Mouse (Mus musculus): Measurements from ENCODE around the gene Reg4. TPM values are rescaled to one million over a fixed set of nuclear protein-coding genes. Genes with fewer than 3 reads are reported as not detected.

Reg4 gene
- total RNA-seq (2021), result not detected
- long read RNA-seq, experiment 1, result 0 reads
- long read RNA-seq, experiment 2, result 0 reads

DNA sequence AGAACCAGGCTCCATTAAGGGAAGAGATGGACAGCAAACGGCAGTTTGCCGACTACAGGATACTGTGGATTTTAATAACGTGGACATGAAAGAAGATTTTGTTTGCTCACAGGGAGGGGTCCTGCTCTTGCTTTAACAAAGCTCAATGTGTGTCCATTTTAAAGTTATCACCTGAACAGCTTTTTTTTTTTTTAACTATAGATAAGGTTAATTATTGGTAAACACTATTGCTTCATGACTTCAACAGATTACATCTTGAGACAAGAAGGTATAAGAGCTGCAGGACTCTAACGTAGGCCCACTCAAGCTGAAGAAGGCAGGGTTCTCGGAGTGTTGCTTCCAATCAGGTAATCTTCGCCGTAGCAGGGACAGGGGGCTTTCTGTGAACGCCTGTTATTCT, at the start of gene Reg4:
TSS of gene Reg4 (plus strand) at position 301 of the 400 bp plus-strand sequence.
- intact Hi-C loops (cut with DNase I), result loop anchor here (10.0 kb wide), 1 partner anchor 213 kb away; no protein-coding TSS in a partner anchor
- DNase-seq, result no peak

DNA sequence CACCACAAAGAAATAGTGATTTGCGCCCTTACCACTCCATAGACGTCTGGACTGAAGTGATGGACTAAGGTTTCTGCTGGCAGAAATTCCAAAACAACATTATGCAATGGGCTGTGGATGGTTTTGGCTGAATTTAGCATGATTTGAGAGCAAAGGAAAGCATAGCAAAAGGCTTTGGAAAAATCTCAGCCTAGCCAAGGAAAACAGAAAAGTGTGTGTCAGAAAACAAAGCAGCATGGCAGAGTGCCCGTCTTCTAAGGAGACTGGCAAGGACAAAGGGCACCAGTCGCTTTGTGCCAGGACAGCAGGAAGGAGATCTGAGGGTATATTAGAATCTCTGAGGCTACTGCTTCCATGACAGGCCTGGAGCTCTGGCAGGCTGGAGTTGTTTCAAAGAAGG, 43.6 kb upstream of the Reg4 start:
- intact Hi-C loops (cut with DNase I), result no loop called here
- no peak for DNase-seq

DNA sequence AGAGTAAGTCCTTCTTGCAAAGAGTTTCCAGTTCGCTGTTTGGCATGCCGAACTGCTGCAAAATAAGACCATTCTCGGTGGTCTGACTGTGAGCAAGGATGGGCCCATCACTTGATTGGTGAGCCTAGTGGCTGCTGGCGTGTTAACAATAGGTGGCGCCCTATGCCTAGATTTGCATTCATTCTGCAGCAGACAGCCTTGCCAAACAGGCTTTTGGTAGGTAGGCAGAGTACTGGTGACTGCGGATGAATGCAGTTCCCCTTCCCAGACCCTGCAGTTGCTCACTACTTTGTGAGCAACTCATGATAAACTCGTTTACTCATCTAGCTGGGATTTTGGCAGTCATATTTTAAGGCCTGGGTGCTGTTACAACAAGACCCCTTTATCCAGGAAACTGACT, 41.2 kb upstream of the Reg4 start:
- no peak for DNase-seq
- intact Hi-C loops (cut with DNase I), result no loop called here

DNA sequence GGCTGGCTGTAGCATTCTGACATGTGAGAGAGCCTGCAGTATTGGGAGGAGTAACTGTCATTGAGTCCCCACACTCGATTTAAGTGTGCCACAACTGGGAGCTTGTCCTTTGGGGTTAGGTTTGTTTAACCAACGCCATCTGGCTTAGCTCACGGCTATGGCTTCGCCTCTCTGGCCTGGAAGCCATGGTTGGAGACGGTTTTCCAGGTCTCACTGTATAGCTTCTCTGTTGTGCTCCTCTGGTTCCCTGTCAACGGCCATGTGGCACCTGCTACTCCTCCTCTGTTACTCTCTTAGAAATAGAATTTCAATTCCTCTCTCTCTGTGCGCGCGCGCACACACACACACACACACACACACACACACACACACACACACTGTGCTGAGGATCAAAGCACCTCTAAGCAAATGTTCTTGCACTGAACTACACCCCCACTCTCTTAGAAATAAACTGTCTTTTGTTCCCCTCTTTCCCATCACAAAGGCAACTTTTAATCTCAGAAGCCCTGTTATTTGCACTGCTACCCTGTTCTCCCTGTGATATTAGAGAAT, 36.7 kb upstream of the Reg4 start:
- no peak for DNase-seq
- intact Hi-C loops (cut with DNase I), result no loop called here

DNA sequence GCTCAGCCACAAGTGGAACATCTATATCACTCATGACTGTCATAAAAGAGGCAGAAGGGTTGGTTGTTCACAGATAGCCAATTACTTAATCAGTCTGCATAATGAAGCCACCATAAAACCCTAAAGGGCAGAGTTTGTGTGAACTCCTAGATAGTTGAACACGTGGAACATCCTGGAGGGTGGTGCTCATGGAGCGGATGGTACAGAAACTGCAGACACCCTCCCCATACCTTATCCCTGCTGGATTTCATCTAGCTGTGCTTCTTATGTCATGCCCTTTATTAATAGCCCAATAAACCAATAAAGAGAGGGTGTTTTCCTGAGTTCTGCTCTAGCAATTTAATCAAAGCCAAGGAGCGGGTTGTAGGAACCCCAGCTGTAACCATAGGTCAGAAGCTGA, 34.2 kb upstream of the Reg4 start:
- intact Hi-C loops (cut with DNase I), result no loop called here
- DNase-seq, result no peak

DNA sequence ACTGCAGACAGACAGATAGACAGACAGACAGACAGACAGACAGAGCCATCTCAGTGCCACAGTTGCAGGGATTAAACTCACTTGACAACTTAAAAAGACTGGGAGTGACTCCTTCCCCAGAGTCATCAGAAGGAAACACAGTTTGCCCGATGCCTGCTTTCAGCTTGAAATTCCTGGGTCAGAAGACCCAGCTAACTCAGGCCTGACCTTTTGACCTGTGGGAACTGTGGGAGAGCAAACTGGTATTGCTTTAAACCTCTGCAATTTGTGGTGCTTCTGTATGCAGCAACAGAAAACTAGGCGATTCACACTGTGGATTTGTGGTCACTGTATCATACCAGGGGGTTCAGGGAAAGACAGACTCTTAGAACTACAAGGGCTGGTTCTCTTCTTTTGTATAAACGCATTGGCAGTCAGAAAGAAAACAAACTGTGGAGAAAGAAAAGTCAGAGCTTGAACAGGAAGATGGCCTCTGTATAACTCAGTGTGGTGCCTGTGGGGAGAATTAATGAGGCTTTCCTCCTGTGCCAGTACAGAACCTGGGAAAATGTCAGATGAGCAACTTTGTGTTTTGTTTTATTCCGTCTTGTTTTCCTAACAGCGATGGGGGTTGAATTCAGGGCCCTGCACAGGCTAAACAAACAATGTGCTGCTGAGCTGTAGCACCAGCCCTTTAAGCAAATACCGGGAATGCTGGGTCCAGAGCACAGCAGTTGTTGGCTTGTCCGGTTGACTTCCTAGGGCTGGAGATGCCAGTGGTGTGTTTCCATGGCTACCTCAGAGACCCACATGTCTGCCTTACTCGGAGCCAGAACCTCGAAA, 24.0 kb upstream of the Reg4 start:
- DNase-seq, result no peak
- intact Hi-C loops (cut with DNase I), result no loop called here

DNA sequence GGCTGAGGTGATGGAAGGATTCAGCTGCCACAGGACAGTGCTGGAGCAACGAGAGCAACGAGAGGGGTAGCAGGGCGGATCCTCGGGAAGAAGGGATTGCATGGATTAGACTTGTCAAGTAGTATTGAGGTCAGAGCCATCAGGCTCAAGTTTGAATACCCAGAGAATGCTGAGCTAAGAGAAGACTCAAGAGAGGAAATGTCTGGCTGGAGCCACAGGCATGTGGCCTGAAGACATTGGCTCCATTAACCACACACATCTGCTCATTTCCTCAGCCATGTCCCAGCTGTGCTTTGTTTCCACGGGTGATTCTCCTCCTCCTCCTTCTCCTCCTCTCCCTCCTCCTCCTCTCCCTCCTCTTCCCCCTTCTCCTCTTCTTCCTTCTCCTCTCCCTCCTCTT, 22.2 kb upstream of the Reg4 start:
- intact Hi-C loops (cut with DNase I), result no loop called here
- no peak for DNase-seq

DNA sequence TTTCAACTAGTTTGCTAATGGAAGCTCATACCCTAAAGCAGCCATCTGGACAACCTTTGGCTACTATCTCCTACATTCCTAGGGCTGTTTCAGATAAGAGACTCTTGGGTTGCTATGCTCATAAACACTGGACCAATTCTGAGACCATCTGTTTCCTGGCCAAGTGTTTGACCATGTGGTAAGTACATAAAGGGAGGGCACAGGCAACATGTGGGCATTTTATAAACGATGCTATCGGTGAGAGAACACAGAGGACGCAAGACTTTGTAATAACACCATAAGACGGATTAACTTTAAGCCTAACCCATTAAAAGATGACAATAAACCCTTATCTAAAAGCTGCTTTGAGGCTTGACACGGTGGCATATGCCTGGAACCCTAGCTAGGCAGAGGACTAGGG, 18.7 kb upstream of the Reg4 start:
- intact Hi-C loops (cut with DNase I), result no loop called here
- DNase-seq, result no peak

DNA sequence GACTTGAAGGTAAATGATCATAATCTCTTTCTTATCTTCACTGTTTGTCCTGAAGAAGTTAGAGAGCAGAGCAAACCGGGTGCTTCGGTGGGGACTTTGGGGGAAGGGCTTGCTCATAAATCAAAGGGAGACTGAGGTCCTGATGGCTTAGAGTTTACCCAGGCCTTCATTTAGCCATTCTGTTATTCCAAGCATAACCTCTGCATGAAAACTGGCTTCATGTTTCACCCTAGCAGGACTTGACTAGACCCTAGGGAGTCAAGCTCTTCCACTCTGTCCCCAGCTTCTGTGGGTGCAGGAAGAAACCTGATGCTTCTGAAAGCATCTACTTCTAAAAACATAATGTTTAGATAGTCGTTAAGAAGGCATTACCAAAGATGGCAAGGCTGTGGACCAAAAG, 15.0 kb upstream of the Reg4 start:
- no peak for DNase-seq
- intact Hi-C loops (cut with DNase I), result no loop called here

DNA sequence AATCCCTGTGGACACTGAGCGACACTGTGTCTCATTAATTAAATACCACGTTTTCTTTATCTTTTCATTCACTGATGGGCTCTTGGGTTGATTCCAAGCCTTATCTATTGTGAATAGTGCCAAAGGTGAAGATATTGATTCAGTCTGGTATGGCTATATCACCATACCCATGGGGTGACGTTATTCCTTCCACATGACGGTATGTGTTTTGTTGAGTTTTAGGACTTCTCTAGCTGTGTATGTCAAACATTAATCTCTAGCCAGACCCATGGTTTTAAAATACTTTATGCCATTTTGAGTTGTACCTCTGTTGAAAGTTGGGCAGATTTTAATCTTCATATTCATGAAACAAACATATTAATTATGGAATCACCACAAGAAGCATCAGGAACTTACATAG, 12.8 kb upstream of the Reg4 start:
- intact Hi-C loops (cut with DNase I), result no loop called here
- no peak for DNase-seq

DNA sequence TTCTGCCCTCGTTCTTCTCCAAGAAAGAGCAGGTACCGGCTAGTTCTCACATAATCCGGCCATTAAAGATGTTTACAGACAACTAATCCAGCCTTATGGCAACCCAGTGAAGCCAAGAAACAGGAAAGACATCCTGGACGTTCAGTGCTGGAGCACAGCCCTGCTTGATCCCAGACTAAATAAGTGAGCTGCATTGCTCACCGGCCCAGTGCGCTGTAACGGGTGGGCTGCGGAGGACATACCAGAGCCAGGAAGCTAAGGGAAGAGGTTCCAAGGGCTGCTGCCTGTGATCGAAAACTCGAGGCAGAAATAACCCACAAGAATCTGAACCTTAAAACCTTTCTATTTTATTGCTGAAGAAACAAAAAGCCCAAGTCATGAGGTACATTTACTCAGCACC, 11.1 kb upstream of the Reg4 start:
- no peak for DNase-seq
- intact Hi-C loops (cut with DNase I), result no loop called here

DNA sequence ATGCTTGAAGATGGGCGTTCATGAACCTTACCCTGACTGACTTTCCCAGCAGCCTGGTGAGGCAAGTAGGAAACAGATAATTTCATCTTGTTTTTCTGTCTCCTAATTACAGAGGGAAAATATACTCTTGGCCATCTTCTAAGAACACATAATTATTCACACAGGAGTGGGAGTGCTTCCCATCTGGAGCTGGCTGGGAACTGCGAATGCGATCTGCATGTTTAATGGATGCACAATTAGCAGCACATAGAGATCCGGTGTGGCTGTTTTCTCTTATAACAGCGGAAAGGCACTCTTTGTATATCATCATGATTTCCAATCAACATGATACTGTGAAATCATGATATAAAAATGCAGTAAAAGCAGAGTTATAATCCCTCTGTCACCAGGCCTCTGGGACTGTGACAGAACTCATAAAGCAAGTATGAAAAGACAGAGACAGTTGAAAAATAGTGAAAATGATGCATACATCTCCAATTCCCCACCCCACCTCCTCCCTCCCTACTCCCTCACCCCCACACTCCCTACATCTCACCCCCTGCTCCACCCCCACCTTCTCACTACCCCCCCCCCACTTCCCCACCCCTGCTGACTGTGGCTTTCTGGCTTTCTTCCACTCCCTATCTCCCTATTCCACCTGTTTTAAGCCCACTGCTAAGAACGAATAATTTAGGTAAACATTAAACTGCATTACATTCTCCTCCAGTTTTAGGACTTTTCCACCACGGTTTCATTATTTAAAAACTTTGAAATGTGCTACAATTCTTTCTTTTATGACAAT, 10.5 kb upstream of the Reg4 start:
- DNase-seq, result no peak
- intact Hi-C loops (cut with DNase I), result no loop called here

DNA sequence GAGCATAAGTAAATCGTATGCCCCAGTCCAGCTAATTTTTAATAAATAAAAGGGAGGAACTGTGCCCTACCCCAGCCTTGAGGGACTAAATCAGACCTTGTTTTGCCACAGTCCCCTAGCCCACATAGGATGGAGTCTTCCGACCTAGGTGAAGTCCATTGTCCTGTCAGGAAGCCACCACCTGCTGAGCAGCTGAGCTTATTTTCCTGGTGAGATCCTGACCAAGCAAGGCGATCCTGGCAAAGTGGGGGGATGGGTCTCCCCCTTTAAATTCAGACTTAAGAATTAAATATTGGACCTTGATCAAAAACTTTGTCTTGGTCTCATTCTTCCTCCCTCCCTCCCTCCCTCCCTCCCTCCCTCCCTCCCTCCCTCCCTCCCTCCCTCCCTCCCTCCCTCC, 5.7 kb upstream of the Reg4 start:
- DNase-seq, result no peak
- intact Hi-C loops (cut with DNase I), result no loop called here

DNA sequence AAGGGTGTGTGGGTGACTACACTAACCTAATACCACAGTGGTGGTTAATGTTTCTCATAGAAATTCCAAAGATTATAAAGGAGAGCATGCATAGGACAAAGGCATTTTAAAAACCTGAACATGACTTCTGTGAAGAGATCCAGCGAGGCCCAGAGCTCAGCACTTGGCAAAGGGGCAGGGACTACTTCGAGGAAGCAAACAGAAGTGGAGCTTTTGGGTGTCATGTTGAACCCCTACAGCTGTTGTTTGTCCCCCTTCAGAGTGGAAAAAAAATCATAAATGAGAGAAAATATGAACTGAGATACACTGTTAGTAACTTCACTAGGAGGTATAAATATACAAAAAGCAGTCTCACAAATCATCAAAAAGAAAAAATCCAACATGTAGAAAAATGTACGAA, 1.3 kb downstream of the Reg4 start:
- intact Hi-C loops (cut with DNase I), result loop anchor here (10.0 kb wide), 1 partner anchor 212 kb away; no protein-coding TSS in a partner anchor
- DNase-seq, result no peak

DNA sequence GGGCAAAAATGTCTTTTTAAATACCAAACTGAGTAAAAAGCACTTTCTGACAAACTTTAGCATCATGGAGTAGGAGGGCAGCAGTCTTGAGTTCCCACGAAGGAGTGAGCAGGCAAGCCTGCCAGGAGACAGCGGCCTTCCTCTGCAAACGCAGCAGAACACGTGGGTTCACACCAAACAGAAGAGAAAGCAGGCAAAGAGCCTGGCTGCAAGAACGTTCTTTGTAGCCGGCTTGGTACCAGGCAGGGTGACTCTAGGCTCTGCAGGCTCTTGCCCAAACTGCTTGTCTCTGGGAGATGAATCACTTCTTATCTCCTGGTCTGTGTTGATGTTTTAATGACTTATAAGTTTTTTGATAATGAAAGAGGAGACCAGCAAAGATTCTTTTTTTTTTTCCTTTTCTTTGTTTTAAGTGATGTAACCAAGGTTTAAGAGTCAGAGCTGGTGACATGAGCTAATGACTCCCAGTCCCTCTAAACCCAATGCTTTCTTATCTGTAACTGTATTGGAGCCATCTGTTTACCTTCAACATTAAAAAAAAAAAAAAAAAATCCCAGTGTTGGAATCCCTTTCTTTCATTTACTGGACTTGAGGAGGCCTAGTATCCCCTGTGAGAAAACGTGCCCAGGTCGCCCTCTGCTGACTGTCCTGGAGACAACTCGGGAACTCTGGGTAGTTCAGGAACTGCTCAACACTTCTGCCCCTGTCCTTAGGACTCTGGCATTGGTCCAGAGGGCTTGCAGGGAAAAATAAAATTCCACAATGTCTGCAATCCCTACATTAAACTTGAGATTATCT, 2.0 kb downstream of the Reg4 start:
- intact Hi-C loops (cut with DNase I), result loop anchor here (2.0 to 10.0 kb wide), 2 partner anchors 211 to 295 kb away; no protein-coding TSS in a partner anchor
- peak; percentile 33 to 60 for DNase-seq

DNA sequence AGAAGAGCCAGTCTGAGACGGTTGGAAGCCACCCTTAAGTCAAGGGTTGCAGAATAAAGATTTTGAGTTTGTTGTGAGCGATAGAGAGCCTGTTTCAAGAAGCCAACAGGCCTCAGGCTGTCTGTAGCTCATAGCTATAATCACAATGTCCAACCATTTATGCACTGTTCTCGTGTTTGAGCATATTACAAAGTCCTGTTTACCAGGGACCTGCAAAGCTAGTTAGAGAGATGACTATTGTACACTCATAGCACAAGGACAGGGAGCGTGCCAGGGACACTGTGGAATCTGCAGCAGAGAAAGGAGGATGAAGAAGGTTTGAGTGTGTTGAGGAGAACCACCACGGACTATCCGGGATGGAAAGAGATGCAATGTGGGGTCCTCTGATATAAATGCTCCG, 3.0 kb downstream of the Reg4 start:
- intact Hi-C loops (cut with DNase I), result loop anchor here (2.0 to 10.0 kb wide), 3 partner anchors 87 to 296 kb away; no protein-coding TSS in a partner anchor
- no peak for DNase-seq

DNA sequence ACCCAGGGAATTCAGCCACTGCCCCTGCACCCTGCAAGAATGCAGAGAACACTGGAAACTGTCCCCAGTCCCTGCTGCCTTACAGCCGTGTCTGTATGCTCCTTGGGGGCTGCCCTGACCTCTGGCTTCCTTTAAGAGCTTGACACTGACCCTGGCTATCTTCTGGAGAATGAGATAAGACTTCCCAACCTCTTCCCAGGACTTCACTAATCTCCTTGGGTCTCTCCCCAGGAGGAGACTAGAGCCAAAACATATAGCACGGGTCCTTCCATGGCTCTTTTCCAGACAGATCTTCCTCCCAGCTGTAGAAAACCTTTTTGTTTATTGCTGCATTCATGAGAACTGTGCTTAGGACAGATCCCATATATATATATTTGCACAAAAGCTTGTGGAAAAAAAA, 3.8 kb downstream of the Reg4 start:
- no peak for DNase-seq
- intact Hi-C loops (cut with DNase I), result loop anchor here (2.0 to 10.0 kb wide), 3 partner anchors 87 to 297 kb away; no protein-coding TSS in a partner anchor

DNA sequence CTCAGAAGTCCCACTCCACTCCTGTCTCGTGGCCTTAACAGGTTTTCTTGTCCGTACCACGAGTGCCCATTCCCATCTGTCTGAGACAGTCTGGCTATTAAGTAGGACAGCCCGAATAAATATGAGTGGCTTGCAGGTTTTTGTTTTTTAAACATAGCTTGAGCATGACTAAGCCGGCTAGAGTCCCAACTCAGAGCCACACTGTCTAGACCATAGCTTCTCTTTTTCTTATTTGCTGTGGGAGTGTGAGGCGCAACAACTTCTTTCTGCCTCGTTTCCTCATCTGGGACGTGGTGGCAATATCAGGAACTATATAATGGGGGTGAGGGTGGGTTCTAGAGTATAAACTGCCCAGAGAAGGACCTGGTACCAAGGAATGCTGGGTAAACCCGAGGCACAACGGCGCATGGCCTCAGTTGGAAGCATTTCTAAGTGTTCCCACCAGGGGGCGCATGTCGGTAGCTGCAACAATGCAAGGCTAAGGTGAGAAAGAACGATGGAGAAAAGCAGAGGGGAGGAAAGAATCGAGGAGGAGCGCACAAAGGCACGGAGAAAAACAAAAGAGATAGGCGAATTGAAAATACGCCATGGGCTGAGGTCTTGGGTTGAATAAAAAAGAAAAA, 5.1 kb downstream of the Reg4 start:
- intact Hi-C loops (cut with DNase I), result loop anchor here (5.0 to 10.0 kb wide), 2 partner anchors 85 to 208 kb away; no protein-coding TSS in a partner anchor
- DNase-seq, result peak; percentile 60 to 70

DNA sequence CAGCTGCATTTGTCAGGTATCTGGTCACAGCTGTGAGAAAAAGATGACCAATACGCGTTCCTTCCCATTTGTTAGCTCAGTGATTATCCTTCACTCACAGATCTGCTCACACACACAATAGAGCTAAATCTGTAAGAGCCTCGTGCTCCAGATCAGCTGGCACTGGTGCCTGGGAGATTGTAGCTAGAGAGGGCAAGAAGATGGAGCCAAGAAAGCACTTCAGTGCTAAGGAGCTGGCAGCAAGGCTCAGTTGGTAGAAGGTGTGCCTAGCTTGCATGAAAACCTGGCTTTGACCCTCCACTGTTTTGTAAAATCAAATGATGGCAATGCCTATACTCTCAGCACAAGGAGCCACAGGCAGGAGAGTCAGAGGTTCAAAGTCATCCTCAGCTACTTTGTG, 5.8 kb downstream of the Reg4 start:
- intact Hi-C loops (cut with DNase I), result loop anchor here (5.0 to 10.0 kb wide), 2 partner anchors 85 to 207 kb away; no protein-coding TSS in a partner anchor
- no peak for DNase-seq

DNA sequence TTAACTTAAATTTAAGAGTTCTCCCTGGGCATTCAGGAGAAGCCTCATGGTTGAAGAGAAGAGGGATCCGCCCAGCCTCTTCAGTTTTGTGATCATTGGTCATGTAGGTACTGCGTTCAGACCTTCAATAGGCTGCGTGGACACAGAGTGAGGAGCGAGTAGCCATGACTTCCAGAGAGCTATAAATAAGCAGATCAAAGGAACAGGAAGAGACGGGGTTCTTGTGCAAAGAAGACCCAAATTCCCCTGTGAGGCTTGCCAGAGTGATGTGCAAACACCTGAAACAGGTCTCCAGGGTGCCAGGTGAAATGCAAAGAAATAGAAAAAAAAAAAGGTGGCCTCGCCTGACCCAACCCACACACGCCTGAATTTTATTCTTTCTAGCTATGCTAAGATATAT, 8.0 kb downstream of the Reg4 start:
- intact Hi-C loops (cut with DNase I), result loop anchor here (5.0 to 10.0 kb wide), 2 partner anchors 82 to 205 kb away; no protein-coding TSS in a partner anchor
- DNase-seq, result no peak
